Mouse (Mus musculus) cortical plate, adult 2 months (tissue): Measurements from ENCODE around the gene Cacnb3. TPM values are rescaled to one million over a fixed set of nuclear protein-coding genes. Genes with fewer than 3 reads are reported as not detected.

ENCODE experiments used
- H3K27ac ChIP-seq: fragments of 200-500 bp; 2 replicates; pipeline ENCODE4 v1.5.1; 2012; ENCODE audit warnings: low read length, control low read depth, inconsistent platforms; ENCODE audit not compliant: insufficient read depth
- H3K4me1 ChIP-seq: fragments of 200-500 bp; 2 replicates; pipeline ENCODE4 v1.6.1; 2011; ENCODE audit warnings: low read length; ENCODE audit not compliant: control insufficient read depth, insufficient read depth
- H3K4me3 ChIP-seq: fragments of 200-500 bp; 2 replicates; pipeline ENCODE4 v1.5.1; 2011; ENCODE audit warnings: mild to moderate bottlenecking, low read length, control low read depth; ENCODE audit not compliant: insufficient read depth
- CTCF ChIP-seq: fragments of 200-500 bp; IDR thresholded peaks from 2 replicates; pipeline ENCODE4 v1.5.1; 2011; ENCODE audit warnings: mild to moderate bottlenecking, control low read depth, low read length; ENCODE audit not compliant: insufficient read depth; ENCODE audit errors: extremely low read depth
- POLR2A ChIP-seq: fragments of 200-500 bp; IDR thresholded peaks from 2 replicates; pipeline ENCODE4 v1.6.1; 2011; ENCODE audit warnings: mild to moderate bottlenecking, low read length, control low read depth; ENCODE audit not compliant: insufficient read depth; ENCODE audit errors: extremely low read depth
- polyA plus RNA-seq: library from polyadenylated mRNA; depleted of rRNA; stranded (reverse); fragments of >200 nt; gene quantifications from 2 replicates; pipeline ENCODE4 v1.2.3, GENCODE M21; 2012

The Cacnb3 gene
- polyA plus RNA-seq, 1 experiment = 339 TPM

GRCm38 (mm10) chr15:98662567-98663545, 32.2 kb downstream of the Cacnb3 start, which contains the start of gene Ddx23:
Ddx23 (minus strand) TSS chr15:98662894.
- Histone ChIP-seq H3K4me1 (no peaks in the 10 kb centered on the region), H3K4me3 (peak within 1 kb of the TSS; percentile 80), H3K27ac (peak within 1 kb of the TSS; percentile 85)
- TF ChIP-seq CTCF = no peak
- TF ChIP-seq POLR2A = peak; percentile 79

DNA sequence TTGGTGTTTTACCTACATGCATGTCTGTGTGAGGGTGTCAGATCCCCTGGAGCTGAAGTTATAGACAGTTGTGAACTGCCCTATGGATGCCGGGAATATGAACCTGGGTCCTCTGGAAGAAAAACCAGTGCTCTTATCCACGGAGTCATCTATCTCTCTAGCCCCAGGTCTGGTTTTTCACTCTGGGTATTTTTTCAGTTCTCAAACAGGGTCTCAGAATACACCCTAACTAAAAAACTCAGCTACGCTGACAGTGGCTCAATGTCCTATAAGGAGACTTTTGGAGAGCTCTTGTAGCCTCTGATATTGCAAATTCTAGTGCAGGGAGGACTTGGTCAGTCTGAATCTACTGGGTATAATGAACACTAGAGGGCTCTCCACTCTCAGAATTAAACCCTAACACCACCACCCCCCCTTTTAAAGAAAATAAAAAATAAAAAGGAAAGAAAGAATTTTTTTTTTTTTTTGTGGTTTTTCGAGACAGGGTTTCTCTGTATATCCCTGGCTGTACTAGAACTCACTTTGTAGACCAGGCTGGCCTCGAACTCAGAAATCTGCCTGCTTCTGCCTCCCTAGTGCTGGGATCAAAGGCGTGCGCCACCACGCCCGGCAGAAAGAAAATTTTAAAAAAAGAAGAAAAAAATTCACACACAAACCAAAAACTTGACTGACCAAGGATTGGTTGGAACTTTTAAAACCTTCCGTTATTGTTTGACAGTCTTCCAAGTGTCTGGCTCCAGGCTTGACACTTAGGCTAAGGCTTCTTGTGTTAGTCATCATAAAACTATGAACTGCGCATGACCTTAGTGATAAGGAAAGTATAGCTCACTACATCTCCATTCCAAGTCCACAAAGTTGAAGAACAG, 33.6 kb downstream of the Cacnb3 start:
- TF ChIP-seq POLR2A (no peak), CTCF (peak; percentile 29)

DNA sequence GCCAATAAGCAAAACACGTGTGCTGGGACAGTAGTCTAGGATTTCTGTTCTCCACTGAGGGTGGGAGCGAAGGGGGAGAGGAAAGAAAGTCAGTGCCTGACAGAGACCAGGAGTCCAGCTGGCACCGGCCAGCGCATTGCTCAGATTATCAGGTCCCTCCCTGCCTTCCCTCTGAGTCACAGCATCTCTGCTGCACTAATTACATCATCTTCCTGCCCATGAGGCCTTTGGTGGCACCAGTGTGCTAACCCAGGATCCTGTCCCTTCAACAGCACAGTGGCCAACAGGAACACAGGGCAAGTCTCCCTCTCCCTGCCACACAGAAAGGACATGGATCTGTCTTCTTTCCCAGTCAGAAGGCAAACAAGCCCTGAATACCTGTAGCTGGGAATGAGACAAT, 42.0 kb downstream of the Cacnb3 start:
- H3K4me3 ChIP-seq = no peak overlapping the region
- TF ChIP-seq CTCF (no peak), POLR2A (no peak)
- no peak overlapping the region for H3K27ac ChIP-seq
- peaks cover 4% of the 10 kb centered on the region for H3K4me1 ChIP-seq

More for the DNA sequence above, 33.6 kb downstream of the Cacnb3 start:
- Histone ChIP-seq H3K4me1 (no peaks in the 10 kb centered on the region), H3K27ac (no peak overlapping the region), H3K4me3 (no peak overlapping the region)

- Histone ChIP-seq H3K4me1 (peaks cover 4% of the 10 kb centered on the region), H3K27ac (no peak overlapping the region), H3K4me3 (no peak overlapping the region)
- TF ChIP-seq CTCF (no peak), POLR2A (no peak)
Measured at GRCm38 (mm10) chr15:98673732-98674131, 43.1 kb downstream of the Cacnb3 start.

- H3K4me3 ChIP-seq = peak overlapping the region; percentile 72; the same call in 1 of the 2 replicates
- TF ChIP-seq CTCF = no peak
- TF ChIP-seq POLR2A = no peak
- H3K27ac ChIP-seq = peak overlapping the region; percentile 39; the same call in 1 of the 2 replicates
Measured at GRCm38 (mm10) chr15:98674284-98674993, 43.8 kb downstream of the Cacnb3 start.

DNA sequence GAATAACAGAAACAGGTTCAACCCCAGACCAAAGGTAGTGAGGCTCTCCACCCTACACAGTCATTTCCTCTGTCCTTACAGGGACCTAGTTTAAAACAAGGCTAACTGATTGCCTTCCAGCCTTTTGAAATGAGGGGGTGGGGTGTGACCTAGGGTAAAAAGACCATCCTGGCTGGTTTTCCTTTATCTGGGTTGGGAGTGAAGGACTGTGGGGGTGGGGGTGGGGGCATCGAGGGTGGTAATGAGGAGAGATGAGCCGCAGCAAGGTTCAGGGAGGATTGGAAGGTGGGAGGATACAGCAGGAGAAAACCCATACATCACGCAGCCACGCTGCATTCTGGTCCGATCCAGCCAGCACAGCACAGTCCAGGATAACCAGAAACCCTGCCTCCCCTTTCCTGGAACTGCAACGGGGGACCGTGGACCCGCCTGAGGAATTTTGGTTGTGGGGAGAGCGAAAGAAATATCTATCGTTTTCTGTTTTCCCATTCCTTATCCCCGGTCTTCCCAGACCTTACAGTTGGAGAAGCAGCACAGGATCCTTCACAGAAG, 44.4 kb downstream of the Cacnb3 start:
- Histone ChIP-seq H3K4me3 (peak overlapping the region; percentile 72), H3K27ac (no peak overlapping the region)
- no peak for TF ChIP-seq CTCF
- TF ChIP-seq POLR2A = peak; percentile 79

More at GRCm38 (mm10) chr15:98674284-98674993, 43.8 kb downstream of the Cacnb3 start:
- peaks cover 4% of the 10 kb centered on the region for H3K4me1 ChIP-seq

GRCm38 (mm10) chr15:98675634-98676250, 45.1 kb downstream of the Cacnb3 start:
- Histone ChIP-seq H3K27ac (no peak overlapping the region), H3K4me1 (peaks cover 5% of the 10 kb centered on the region), H3K4me3 (peak overlapping the region; percentile 72)
- TF ChIP-seq POLR2A = no peak

More for the DNA sequence above, 44.4 kb downstream of the Cacnb3 start:
- H3K4me1 ChIP-seq = peaks cover 4% of the 10 kb centered on the region

GRCm38 (mm10) chr15:98676471-98676870, 45.8 kb downstream of the Cacnb3 start:
- H3K4me1 ChIP-seq = peaks cover 7% of the 10 kb centered on the region
- no peak overlapping the region for H3K27ac ChIP-seq
- TF ChIP-seq CTCF (no peak), POLR2A (no peak)
- H3K4me3 ChIP-seq = peak overlapping the region; percentile 72
